Mouse (Mus musculus): Measurements from ENCODE around the gene Klrb1a. TPM values are rescaled to one million over a fixed set of nuclear protein-coding genes. Genes with fewer than 3 reads are reported as not detected.

The Klrb1a gene
- polyA plus RNA-seq, 1 experiment, result 0.29 TPM

- Histone ChIP-seq H3K4me2 (ENCODE audit: low read depth) (no peak overlapping the region), H3ac (ENCODE audit: control insufficient read depth, insufficient read length) (no peak overlapping the region), H3K79me2 (ENCODE audit: control insufficient read depth, insufficient read depth) (no peaks in the 10 kb centered on the region), H3K4me3 (no peak overlapping the region), H3K27me3 (ENCODE audit: control insufficient read depth, insufficient read depth, insufficient read length) (no peaks in the 10 kb centered on the region), H3K36me3 (ENCODE audit: control insufficient read depth, insufficient read depth) (no peaks in the 10 kb centered on the region)
- TF ChIP-seq TCF12 (IDR thresholded peaks at IDR 0.05; ENCODE audit: insufficient read depth, poor library complexity, severe bottlenecking) (no peak), MYOD1 (IDR thresholded peaks at IDR 0.05; ENCODE audit: control insufficient read depth in 1 of 3, insufficient read length in 2 of 3, low read depth in 2 of 3) (peak; percentile 13 to 57 (median 16))
These were observed 1.1 kb upstream of the Klrb1a start for GRCm38 (mm10) chr6:128624425-128624824.

GRCm38 (mm10) chr6:128622733-128623132 is 600 bp downstream of the Klrb1a start:
- Histone ChIP-seq H3K27me3 (ENCODE audit: control insufficient read depth, insufficient read depth, insufficient read length) (no peaks in the 10 kb centered on the region), H3K79me2 (ENCODE audit: control insufficient read depth, insufficient read depth) (no peaks in the 10 kb centered on the region), H3K4me2 (ENCODE audit: low read depth) (no peak overlapping the region), H3K36me3 (ENCODE audit: control insufficient read depth, insufficient read depth) (no peaks in the 10 kb centered on the region), H3ac (ENCODE audit: control insufficient read depth, insufficient read length) (no peak overlapping the region), H3K4me3 (no peak overlapping the region)
- TF ChIP-seq MYOD1 (IDR thresholded peaks at IDR 0.05; ENCODE audit: control insufficient read depth in 1 of 3, insufficient read length in 2 of 3, low read depth in 2 of 3), result no peak
- TF ChIP-seq MAX (IDR thresholded peaks at IDR 0.05; ENCODE audit: low read depth), result no peak
- no peak for TF ChIP-seq E2F4 (IDR thresholded peaks at IDR 0.05; ENCODE audit: insufficient read depth)
- TF ChIP-seq SRF (IDR thresholded peaks at IDR 0.05; ENCODE audit: control insufficient read depth, insufficient read length, low read depth), result no peak

- no peaks in the 10 kb centered on the region for H3K36me3 ChIP-seq (ENCODE audit: control insufficient read depth, insufficient read depth)
- no peaks in the 10 kb centered on the region for H3K79me2 ChIP-seq (ENCODE audit: control insufficient read depth, insufficient read depth)
- no peak overlapping the region for H3K4me3 ChIP-seq
- H3K4me2 ChIP-seq (ENCODE audit: low read depth), result no peak overlapping the region
- H3K27me3 ChIP-seq (ENCODE audit: control insufficient read depth, insufficient read depth, insufficient read length), result no peaks in the 10 kb centered on the region
- no peak overlapping the region for H3ac ChIP-seq (ENCODE audit: control insufficient read depth, insufficient read length)
- TF ChIP-seq POLR2A (IDR thresholded peaks at IDR 0.05; ENCODE audit: insufficient read length, low read depth), result no peak
- TF ChIP-seq MYOD1 (IDR thresholded peaks at IDR 0.05; ENCODE audit: control insufficient read depth in 1 of 3, insufficient read length in 2 of 3, low read depth in 2 of 3), result no peak
- no peak for TF ChIP-seq POLR2AphosphoS2 (IDR thresholded peaks at IDR 0.05; ENCODE audit: insufficient read length, low read depth)
- no peak for TF ChIP-seq REST (IDR thresholded peaks at IDR 0.05; ENCODE audit: insufficient read depth, insufficient read length)
These were observed 17.0 kb downstream of the Klrb1a start for GRCm38 (mm10) chr6:128606350-128606749.

- H3K36me3 ChIP-seq (ENCODE audit: control insufficient read depth, insufficient read depth), result no peaks in the 10 kb centered on the region
- TF ChIP-seq MYOD1 (IDR thresholded peaks at IDR 0.05; ENCODE audit: control insufficient read depth in 1 of 3, insufficient read length in 2 of 3, low read depth in 2 of 3), result no peak
- TF ChIP-seq MAX (IDR thresholded peaks at IDR 0.05; ENCODE audit: low read depth), result no peak
- no peak for TF ChIP-seq POLR2A (IDR thresholded peaks at IDR 0.05; ENCODE audit: insufficient read length, low read depth)
- no peak for TF ChIP-seq POLR2AphosphoS2 (IDR thresholded peaks at IDR 0.05; ENCODE audit: insufficient read length, low read depth)
- TF ChIP-seq SRF (IDR thresholded peaks at IDR 0.05; ENCODE audit: control insufficient read depth, insufficient read length, low read depth), result no peak
- TF ChIP-seq TCF3 (IDR thresholded peaks at IDR 0.05; ENCODE audit: insufficient read length, low read depth), result no peak
- no peak for TF ChIP-seq MYOG (IDR thresholded peaks at IDR 0.05; ENCODE audit: control insufficient read depth in 1 of 3, insufficient read depth in 1 of 3, insufficient read length in 2 of 3, low read depth in 2 of 3)
- TF ChIP-seq TCF12 (IDR thresholded peaks at IDR 0.05; ENCODE audit: insufficient read depth, poor library complexity, severe bottlenecking), result no peak
- no peak for TF ChIP-seq E2F4 (IDR thresholded peaks at IDR 0.05; ENCODE audit: insufficient read depth)
- TF ChIP-seq USF1 (IDR thresholded peaks at IDR 0.05; ENCODE audit: low read depth), result no peak
- TF ChIP-seq CEBPB (IDR thresholded peaks at IDR 0.05; ENCODE audit: insufficient read depth, poor library complexity, severe bottlenecking), result no peak
- no peak for TF ChIP-seq REST (IDR thresholded peaks at IDR 0.05; ENCODE audit: insufficient read depth, insufficient read length)
- H3K4me2 ChIP-seq (ENCODE audit: low read depth), result no peak overlapping the region
These were observed 18.8 kb downstream of the Klrb1a start for GRCm38 (mm10) chr6:128604512-128604911.

GRCm38 (mm10) chr6:128602463-128603201 is 20.7 kb downstream of the Klrb1a start:
- H3K79me2 ChIP-seq (ENCODE audit: control insufficient read depth, insufficient read depth), result no peaks in the 10 kb centered on the region
- no peaks in the 10 kb centered on the region for H3K36me3 ChIP-seq (ENCODE audit: control insufficient read depth, insufficient read depth)
- no peak overlapping the region for H3K4me3 ChIP-seq
- no peaks in the 10 kb centered on the region for H3K27me3 ChIP-seq (ENCODE audit: control insufficient read depth, insufficient read depth, insufficient read length)
- H3K4me2 ChIP-seq (ENCODE audit: low read depth), result no peak overlapping the region
- TF ChIP-seq TCF3 (IDR thresholded peaks at IDR 0.05; ENCODE audit: insufficient read length, low read depth) (no peak), REST (IDR thresholded peaks at IDR 0.05; ENCODE audit: insufficient read depth, insufficient read length) (no peak), USF1 (IDR thresholded peaks at IDR 0.05; ENCODE audit: low read depth) (no peak), MYOD1 (IDR thresholded peaks at IDR 0.05; ENCODE audit: control insufficient read depth in 1 of 3, insufficient read length in 2 of 3, low read depth in 2 of 3) (no peak), E2F4 (IDR thresholded peaks at IDR 0.05; ENCODE audit: insufficient read depth) (no peak), POLR2AphosphoS2 (IDR thresholded peaks at IDR 0.05; ENCODE audit: insufficient read length, low read depth) (no peak), POLR2A (IDR thresholded peaks at IDR 0.05; ENCODE audit: insufficient read length, low read depth) (no peak), MYOG (IDR thresholded peaks at IDR 0.05; ENCODE audit: control insufficient read depth in 1 of 3, insufficient read depth in 1 of 3, insufficient read length in 2 of 3, low read depth in 2 of 3) (no peak), SRF (IDR thresholded peaks at IDR 0.05; ENCODE audit: control insufficient read depth, insufficient read length, low read depth) (no peak), CEBPB (IDR thresholded peaks at IDR 0.05; ENCODE audit: insufficient read depth, poor library complexity, severe bottlenecking) (no peak), TCF12 (IDR thresholded peaks at IDR 0.05; ENCODE audit: insufficient read depth, poor library complexity, severe bottlenecking) (no peak), MAX (IDR thresholded peaks at IDR 0.05; ENCODE audit: low read depth) (no peak)
- no peak overlapping the region for H3ac ChIP-seq (ENCODE audit: control insufficient read depth, insufficient read length)

More at GRCm38 (mm10) chr6:128604512-128604911, 18.8 kb downstream of the Klrb1a start:
- H3K4me3 ChIP-seq, result no peak overlapping the region
- H3ac ChIP-seq (ENCODE audit: control insufficient read depth, insufficient read length), result no peak overlapping the region
- H3K79me2 ChIP-seq (ENCODE audit: control insufficient read depth, insufficient read depth), result no peaks in the 10 kb centered on the region
- H3K27me3 ChIP-seq (ENCODE audit: control insufficient read depth, insufficient read depth, insufficient read length), result no peaks in the 10 kb centered on the region

Measured in myocyte (in vitro differentiated cells).